Mouse (Mus musculus): Measurements from ENCODE around the gene Rcan2. TPM values are rescaled to one million over a fixed set of nuclear protein-coding genes. Genes with fewer than 3 reads are reported as not detected.
A peak's percentile ranks its signal among the peaks of the same experiment; 100 is the strongest.

Gene Rcan2
- total and polyA plus RNA-seq, 2 experiments from 2014 or later, result 50.0 to 69.8 TPM

GRCm38 (mm10) chr17:44026378-44026777 lies 225.2 kb downstream of the Rcan2 start:
- 0 out of 2 replicates have a peak overlapping the region, but pooled peaks have one; percentile 2 for H3K4me2 ChIP-seq (ENCODE audit: low read depth)
- no peak for TF ChIP-seq CTCF (IDR thresholded peaks at IDR 0.05; ENCODE audit: low read depth)
- no peaks in the 10 kb centered on the region for H3K27me3 ChIP-seq (ENCODE audit: insufficient read depth, low read length)
- H3K36me3 ChIP-seq (ENCODE audit: insufficient read depth), result no peaks in the 10 kb centered on the region
- under 1% methylated on average over 5 of the region's 5 CpGs for WGBS
- H3K9me3 ChIP-seq (ENCODE audit: low read length), result no peaks in the 10 kb centered on the region
- peaks cover 23% of the 10 kb centered on the region for H3K4me1 ChIP-seq (ENCODE audit: insufficient read depth)
- peak; percentile 91 for ATAC-seq
- DNase-seq, result peak; percentile 81
- no peak overlapping the region for H3K4me3 ChIP-seq (ENCODE audit: low read depth, low read length)
- H3K27ac ChIP-seq (ENCODE audit: low read depth, low read length), result peak overlapping the region; percentile 85
- H3K9ac ChIP-seq, result no peak overlapping the region

GRCm38 (mm10) chr17:44026786-44027185 lies 225.6 kb downstream of the Rcan2 start:
- H3K4me2 ChIP-seq (ENCODE audit: low read depth), result 0 out of 2 replicates have a peak overlapping the region, but pooled peaks have one; percentile 2
- H3K27ac ChIP-seq (ENCODE audit: low read depth, low read length), result peak overlapping the region; percentile 85
- H3K27me3 ChIP-seq (ENCODE audit: insufficient read depth, low read length), result no peaks in the 10 kb centered on the region
- ATAC-seq (no peak), DNase-seq (no peak)
- no peaks in the 10 kb centered on the region for H3K36me3 ChIP-seq (ENCODE audit: insufficient read depth)
- no peak for TF ChIP-seq CTCF (IDR thresholded peaks at IDR 0.05; ENCODE audit: low read depth)
- peaks cover 23% of the 10 kb centered on the region for H3K4me1 ChIP-seq (ENCODE audit: insufficient read depth)
- no peak overlapping the region for H3K4me3 ChIP-seq (ENCODE audit: low read depth, low read length)
- H3K9me3 ChIP-seq (ENCODE audit: low read length), result no peaks in the 10 kb centered on the region
- no peak overlapping the region for H3K9ac ChIP-seq

GRCm38 (mm10) chr17:44027311-44027710 lies 226.2 kb downstream of the Rcan2 start:
- Histone ChIP-seq H3K27ac (ENCODE audit: low read depth, low read length) (peak overlapping the region; percentile 85; the same call in 1 of the 2 replicates), H3K9me3 (ENCODE audit: low read length) (no peaks in the 10 kb centered on the region), H3K4me1 (ENCODE audit: insufficient read depth) (peaks cover 23% of the 10 kb centered on the region), H3K4me2 (ENCODE audit: low read depth) (no peak overlapping the region), H3K9ac (no peak overlapping the region), H3K36me3 (ENCODE audit: insufficient read depth) (no peaks in the 10 kb centered on the region), H3K27me3 (ENCODE audit: insufficient read depth, low read length) (no peaks in the 10 kb centered on the region), H3K4me3 (ENCODE audit: low read depth, low read length) (no peak overlapping the region)
- TF ChIP-seq CTCF (IDR thresholded peaks at IDR 0.05; ENCODE audit: low read depth), result no peak
- ATAC-seq, result no peak
- DNase-seq, result no peak
- WGBS, result 86% methylated on average over 9 of the region's 9 CpGs

DNA sequence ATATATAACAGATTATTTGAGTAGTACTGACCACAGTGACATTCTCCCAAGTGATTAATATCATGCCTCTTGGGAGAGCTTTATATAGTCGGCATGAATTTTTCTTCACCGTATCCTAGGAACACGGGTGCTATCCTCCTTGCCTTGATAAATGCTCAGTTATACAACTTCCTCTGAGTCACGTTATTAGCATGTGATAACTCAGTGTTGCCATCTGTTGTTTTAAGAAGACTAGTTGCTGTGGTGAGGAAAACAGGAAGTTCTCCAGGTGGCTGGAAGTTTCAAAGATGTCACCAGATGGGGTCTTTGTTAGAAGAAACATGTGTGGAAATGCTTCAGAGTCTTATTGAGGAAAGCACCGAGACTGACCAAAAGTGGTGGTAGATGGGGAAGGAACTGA lies 228.5 kb downstream of the Rcan2 start:
- Histone ChIP-seq H3K9ac (no peak overlapping the region), H3K4me3 (ENCODE audit: low read depth, low read length) (no peak overlapping the region), H3K9me3 (ENCODE audit: low read length) (no peaks in the 10 kb centered on the region), H3K4me2 (ENCODE audit: low read depth) (no peak overlapping the region), H3K4me1 (ENCODE audit: insufficient read depth) (peaks cover 23% of the 10 kb centered on the region), H3K27me3 (ENCODE audit: insufficient read depth, low read length) (no peaks in the 10 kb centered on the region), H3K36me3 (ENCODE audit: insufficient read depth) (no peaks in the 10 kb centered on the region), H3K27ac (ENCODE audit: low read depth, low read length) (no peak overlapping the region)
- ATAC-seq, result no peak
- DNase-seq, result no peak
- no peak for TF ChIP-seq CTCF (IDR thresholded peaks at IDR 0.05; ENCODE audit: low read depth)
- WGBS, result 63% methylated on average over 5 of the region's 5 CpGs

DNA sequence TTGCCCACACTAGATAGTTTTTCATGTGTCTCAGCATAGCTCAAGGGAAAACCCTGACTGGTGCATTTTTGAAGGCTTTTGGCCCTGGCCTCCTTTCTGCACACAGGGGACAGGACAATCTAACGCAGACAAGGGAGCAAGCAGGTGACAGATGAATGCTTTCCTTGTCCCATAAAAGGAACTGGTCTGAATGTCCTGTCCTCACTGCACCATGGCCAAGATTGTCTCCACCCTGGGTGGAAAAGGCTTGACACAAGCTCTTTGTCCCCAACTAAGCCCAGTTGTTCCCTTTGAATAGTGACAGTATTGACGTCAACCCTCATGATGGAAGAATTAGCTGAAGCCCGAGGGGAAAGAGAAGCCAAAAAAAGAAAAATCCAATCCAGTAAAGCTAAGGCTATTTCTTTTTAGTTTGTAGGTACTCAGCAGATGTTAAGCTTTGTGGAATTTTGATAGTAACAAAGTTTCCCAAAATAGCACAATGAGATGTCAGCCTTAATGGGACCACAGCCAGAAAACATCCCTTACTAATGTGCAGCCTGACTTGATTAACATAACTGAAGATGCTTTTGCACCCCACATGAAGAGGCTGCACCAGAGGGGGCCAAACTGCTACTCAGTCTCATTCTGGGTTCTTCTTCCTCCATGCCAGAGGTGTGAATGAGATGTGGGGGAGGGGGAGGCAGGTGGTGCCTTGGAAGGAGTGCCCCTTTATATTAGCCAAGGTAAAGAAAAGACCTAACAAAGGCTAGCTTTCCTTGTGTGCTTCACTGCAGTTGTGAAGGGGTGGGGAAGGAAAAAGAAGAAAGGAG lies 229.8 kb downstream of the Rcan2 start:
- no peaks in the 10 kb centered on the region for H3K27me3 ChIP-seq (ENCODE audit: insufficient read depth, low read length)
- H3K4me1 ChIP-seq (ENCODE audit: insufficient read depth), result peaks cover 15% of the 10 kb centered on the region
- H3K36me3 ChIP-seq (ENCODE audit: insufficient read depth), result no peaks in the 10 kb centered on the region
- H3K27ac ChIP-seq (ENCODE audit: low read depth, low read length), result no peak overlapping the region
- no peak overlapping the region for H3K4me2 ChIP-seq (ENCODE audit: low read depth)
- 9% methylated on average over 3 of the region's 3 CpGs for WGBS
- no peaks in the 10 kb centered on the region for H3K9me3 ChIP-seq (ENCODE audit: low read length)
- no peak overlapping the region for H3K4me3 ChIP-seq (ENCODE audit: low read depth, low read length)
- no peak for DNase-seq
- no peak for TF ChIP-seq CTCF (IDR thresholded peaks at IDR 0.05; ENCODE audit: low read depth)
- no peak for ATAC-seq
- H3K9ac ChIP-seq, result no peak overlapping the region

- WGBS, result 92% methylated on average over 1 of the region's 1 CpGs
- H3K4me3 ChIP-seq (ENCODE audit: low read depth, low read length), result no peak overlapping the region
- TF ChIP-seq CTCF (IDR thresholded peaks at IDR 0.05; ENCODE audit: low read depth), result no peak
- ATAC-seq (no peak), DNase-seq (no peak)
- no peak overlapping the region for H3K4me2 ChIP-seq (ENCODE audit: low read depth)
- no peak overlapping the region for H3K27ac ChIP-seq (ENCODE audit: low read depth, low read length)
- H3K27me3 ChIP-seq (ENCODE audit: insufficient read depth, low read length), result no peaks in the 10 kb centered on the region
- no peaks in the 10 kb centered on the region; the same call in 1 of the 2 replicates for H3K4me1 ChIP-seq (ENCODE audit: insufficient read depth)
- H3K9me3 ChIP-seq (ENCODE audit: low read length), result no peaks in the 10 kb centered on the region
- no peak overlapping the region for H3K9ac ChIP-seq
- no peaks in the 10 kb centered on the region for H3K36me3 ChIP-seq (ENCODE audit: insufficient read depth)
Observed at GRCm38 (mm10) chr17:44035005-44035404, 233.9 kb downstream of the Rcan2 start.

GRCm38 (mm10) chr17:44038656-44039055 lies 237.5 kb downstream of the Rcan2 start:
- Histone ChIP-seq H3K4me2 (ENCODE audit: low read depth) (no peak overlapping the region), H3K9ac (no peak overlapping the region), H3K27me3 (ENCODE audit: insufficient read depth, low read length) (no peaks in the 10 kb centered on the region), H3K4me3 (ENCODE audit: low read depth, low read length) (no peak overlapping the region), H3K4me1 (ENCODE audit: insufficient read depth) (no peaks in the 10 kb centered on the region), H3K9me3 (ENCODE audit: low read length) (no peaks in the 10 kb centered on the region), H3K36me3 (ENCODE audit: insufficient read depth) (no peaks in the 10 kb centered on the region), H3K27ac (ENCODE audit: low read depth, low read length) (no peak overlapping the region)
- peak; percentile 79 for DNase-seq
- 55% methylated on average over 9 of the region's 9 CpGs for WGBS
- peak; percentile 56 for ATAC-seq
- TF ChIP-seq CTCF (IDR thresholded peaks at IDR 0.05; ENCODE audit: low read depth), result peak; percentile 79
